Mouse (Mus musculus) naive thymus-derived CD4-positive, alpha-beta T cell, adult 2 months (primary cell): ENCODE results near the gene Lif.
A peak's percentile ranks its signal among the peaks of the same experiment; 100 is the strongest.

Source experiments
- DNase-seq: peaks from one replicate; pipeline ENCODE4 v3.0.0-alpha.2; 2011; ENCODE audit warnings: low read depth

Lif gene

GRCm38 (mm10) chr11:4256846-4257607 is at the start of gene Lif:
Gene Lif, plus strand, starts transcription at chr11:4257557.
- no peak for DNase-seq

- no peak for DNase-seq
Observed at GRCm38 (mm10) chr11:4207655-4208054, 49.7 kb upstream of the Lif start.

- no peak for DNase-seq
Observed at GRCm38 (mm10) chr11:4209556-4209955, 47.8 kb upstream of the Lif start.

GRCm38 (mm10) chr11:4210786-4211185 is 46.6 kb upstream of the Lif start:
- no peak for DNase-seq

GRCm38 (mm10) chr11:4213107-4213506 is 44.2 kb upstream of the Lif start:
- DNase-seq, result no peak

- no peak for DNase-seq
Observed at GRCm38 (mm10) chr11:4214572-4214971, 42.8 kb upstream of the Lif start.

- DNase-seq, result no peak
Observed at GRCm38 (mm10) chr11:4215061-4215460, 42.3 kb upstream of the Lif start.

GRCm38 (mm10) chr11:4216248-4217000 is 40.9 kb upstream of the Lif start:
- no peak for DNase-seq

- DNase-seq, result peak; percentile 93
Observed at GRCm38 (mm10) chr11:4217914-4218629, 39.3 kb upstream of the Lif start, which contains the start of gene Castor1. Gene Castor1, plus strand, starts transcription at chr11:4218225.

- peak; percentile 26 for DNase-seq
Observed at GRCm38 (mm10) chr11:4218637-4219036, 38.7 kb upstream of the Lif start.

GRCm38 (mm10) chr11:4219317-4219751 is 38.0 kb upstream of the Lif start:
- DNase-seq, result peak; percentile 62

GRCm38 (mm10) chr11:4219908-4220307 is 37.4 kb upstream of the Lif start:
- DNase-seq, result no peak

GRCm38 (mm10) chr11:4220443-4221400 is 36.6 kb upstream of the Lif start:
- peak; percentile 91 for DNase-seq

GRCm38 (mm10) chr11:4222046-4222950 is 35.1 kb upstream of the Lif start:
- no peak for DNase-seq

GRCm38 (mm10) chr11:4223393-4224188 is 33.8 kb upstream of the Lif start:
- DNase-seq, result no peak

GRCm38 (mm10) chr11:4224223-4224622 is 33.1 kb upstream of the Lif start:
- no peak for DNase-seq

GRCm38 (mm10) chr11:4226569-4227325 is 30.6 kb upstream of the Lif start:
- DNase-seq, result no peak

GRCm38 (mm10) chr11:4228463-4228862 is 28.9 kb upstream of the Lif start:
- DNase-seq, result no peak

GRCm38 (mm10) chr11:4229841-4230240 is 27.5 kb upstream of the Lif start:
- DNase-seq, result no peak
